Mouse (Mus musculus) kidney, embryonic 16.5 days (tissue): ENCODE results near the gene Agbl4. TPM values are rescaled to one million over a fixed set of nuclear protein-coding genes. Genes with fewer than 3 reads are reported as not detected.

Source experiments
- ATAC-seq: fragments of 200-750 bp; cut with Nextera tagmentation; 2 replicates; pipeline ENCODE4 v1.8.0; 2017; ENCODE audit warnings: moderate TSS enrichment; ENCODE audit not compliant: low FRiP score, low TSS enrichment
- H3K27ac ChIP-seq: fragments of 300-500 bp; sonication (generic); 2 replicates; pipeline ENCODE4 v1.5.1; 2014; ENCODE audit warnings: low read length
- H3K27me3 ChIP-seq: fragments of 300-500 bp; sonication (generic); 2 replicates; pipeline ENCODE4 v1.6.1; 2014; ENCODE audit warnings: low read length, control low read depth, mixed read lengths; ENCODE audit not compliant: insufficient read depth
- H3K36me3 ChIP-seq: fragments of 300-500 bp; sonication (generic); 2 replicates; pipeline ENCODE4 v1.6.1; 2014; ENCODE audit warnings: low read length, control low read depth, mixed read lengths; ENCODE audit not compliant: insufficient read depth
- H3K4me1 ChIP-seq: fragments of 300-500 bp; sonication (generic); 2 replicates; pipeline ENCODE4 v1.6.1; 2014; ENCODE audit warnings: low read length, control low read depth, mixed read lengths; ENCODE audit not compliant: insufficient read depth
- H3K4me2 ChIP-seq: fragments of 300-500 bp; sonication (generic); replicated peaks from 2 replicates; pipeline ENCODE4 v1.6.1; 2014; ENCODE audit warnings: low read depth, low read length
- H3K4me3 ChIP-seq: fragments of 300-500 bp; sonication (generic); 2 replicates; pipeline ENCODE4 v1.5.1; 2014; ENCODE audit warnings: mild to moderate bottlenecking, low read length
- H3K9ac ChIP-seq: fragments of 300-500 bp; sonication (generic); replicated peaks from 2 replicates; pipeline ENCODE4 v1.6.1; 2014; ENCODE audit warnings: low read length
- H3K9me3 ChIP-seq: fragments of 300-500 bp; sonication (generic); 2 replicates; pipeline ENCODE4 v1.6.1; 2016; ENCODE audit warnings: low read length, control low read depth
- WGBS: fragments of 180-500 bp; shearing (Covaris S2); extraction: QIAGEN DNeasy Blood & Tissue Kit; methylation state at CpG from one replicate; pipeline ENCODE4 v1.1.7; 2014; 5-methylcytosine and 5-hydroxymethylcytosine counted together
- polyA plus RNA-seq: library from polyadenylated mRNA; unstranded; fragments of >200 nt; fragmentation: Nextera tagmentation; extraction: Ambion mirVana; gene quantifications from 2 replicates; pipeline ENCODE4 v1.2.1, GENCODE M21; 2015

Gene Agbl4
- polyA plus RNA-seq, 1 experiment from 2014 or later = 0.25 TPM

DNA sequence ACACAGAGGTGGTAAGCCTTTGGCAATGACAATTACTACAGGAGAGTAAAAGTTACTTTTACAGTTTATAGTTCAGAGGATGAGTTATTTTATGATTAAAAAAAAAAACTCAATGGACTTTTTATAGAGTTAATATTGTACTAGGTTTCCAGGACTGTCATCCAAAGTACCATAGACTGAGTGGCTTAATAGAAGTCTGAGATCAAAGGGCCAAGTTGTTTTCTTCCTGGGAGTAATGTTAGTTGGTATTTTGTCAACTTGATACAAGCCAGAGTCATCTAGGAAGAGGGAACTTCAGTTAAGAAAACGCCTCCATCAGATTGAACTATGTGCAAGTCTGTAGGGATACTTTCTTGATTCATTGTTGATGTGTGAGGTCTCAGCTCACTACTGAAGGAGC lies 1303.9 kb downstream of the Agbl4 start:
- H3K9me3 ChIP-seq = no peaks in the 10 kb centered on the region
- no peak overlapping the region for H3K27ac ChIP-seq
- WGBS = 68% methylated on average over 1 of the region's 1 CpGs
- H3K9ac ChIP-seq = no peak overlapping the region
- no peaks in the 10 kb centered on the region for H3K27me3 ChIP-seq
- ATAC-seq = no peak
- H3K36me3 ChIP-seq = no peaks in the 10 kb centered on the region
- no peak overlapping the region for H3K4me3 ChIP-seq
- H3K4me2 ChIP-seq = no peak overlapping the region
- H3K4me1 ChIP-seq = peaks cover 9% of the 10 kb centered on the region

DNA sequence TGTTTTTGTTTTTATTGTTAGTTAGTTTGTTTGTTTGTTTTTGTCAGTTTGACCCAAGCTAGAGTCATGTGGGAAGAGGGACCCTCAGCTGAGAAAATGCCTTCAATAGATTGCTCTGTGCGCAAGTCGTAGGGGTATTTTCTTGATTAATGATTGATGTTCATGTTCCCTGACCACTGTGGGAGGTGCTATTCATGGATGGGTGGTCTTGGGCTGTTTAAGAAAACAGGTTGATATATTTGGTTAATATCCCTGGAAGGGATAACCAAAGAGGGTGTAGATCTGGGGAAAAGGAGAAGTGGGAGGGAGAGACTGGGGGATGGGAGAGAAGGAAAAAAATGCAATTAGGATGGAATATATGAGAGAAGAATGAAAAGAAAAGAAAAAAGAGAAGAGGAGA lies 1306.7 kb downstream of the Agbl4 start:
- 23% methylated on average over 2 of the region's 2 CpGs for WGBS
- Histone ChIP-seq H3K4me2 (no peak overlapping the region), H3K27ac (no peak overlapping the region), H3K9ac (no peak overlapping the region), H3K4me1 (peaks cover 9% of the 10 kb centered on the region), H3K4me3 (no peak overlapping the region), H3K36me3 (no peaks in the 10 kb centered on the region), H3K27me3 (no peaks in the 10 kb centered on the region), H3K9me3 (no peaks in the 10 kb centered on the region)
- ATAC-seq = peak; percentile 79

DNA sequence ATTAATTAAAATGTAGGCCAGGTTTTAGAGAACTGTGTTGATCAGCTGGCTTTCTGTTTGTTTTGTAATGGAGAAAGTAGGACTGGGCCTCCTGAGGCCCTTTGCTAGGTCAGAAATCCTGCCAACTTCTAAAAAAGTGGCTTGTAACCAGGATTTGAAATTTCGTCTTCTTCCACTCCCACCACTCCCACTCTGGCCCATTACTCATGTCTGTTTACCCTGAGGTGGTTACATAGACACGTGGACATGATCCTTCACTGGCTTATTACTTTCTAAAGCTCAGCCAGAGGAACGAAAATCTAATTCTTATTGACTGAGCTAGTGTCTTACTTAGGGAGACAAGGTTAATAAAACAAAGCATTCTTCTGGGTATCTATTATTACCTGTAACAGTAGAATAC lies 1307.5 kb downstream of the Agbl4 start:
- H3K9ac ChIP-seq = no peak overlapping the region
- peak; percentile 84 for ATAC-seq
- peak overlapping the region; percentile 66 for H3K27ac ChIP-seq
- peaks cover 9% of the 10 kb centered on the region for H3K4me1 ChIP-seq
- H3K4me3 ChIP-seq = no peak overlapping the region
- no peaks in the 10 kb centered on the region for H3K9me3 ChIP-seq
- WGBS = 28% methylated on average over 3 of the region's 3 CpGs
- H3K27me3 ChIP-seq = no peaks in the 10 kb centered on the region
- no peak overlapping the region for H3K4me2 ChIP-seq
- no peaks in the 10 kb centered on the region for H3K36me3 ChIP-seq

Other genes with a start within 250 kb of the Agbl4 start
- 10.9 and 15.9 TPM in 2 replicates for gene Elavl4, start 45.8 kb upstream of the Agbl4 start, polyA plus RNA-seq